Mouse (Mus musculus): ENCODE results near the gene Kat2b. TPM values are rescaled to one million over a fixed set of nuclear protein-coding genes. Genes with fewer than 3 reads are reported as not detected.

Kat2b gene
- total and polyA plus RNA-seq, 3 experiments = 6.2 to 7.4 TPM; not detected in 1

GRCm38 (mm10) chr17:53617295-53617957, 50.8 kb downstream of the Kat2b start:
- peak; percentile 72 for DNase-seq (ENCODE audit: low read depth, low spot score)
- Histone ChIP-seq H3K4me3 (ENCODE audit: control insufficient read depth in 1 of 2, insufficient read depth in 1 of 2, low read depth in 2 of 2, low read length in 2 of 2) (no peak overlapping the region), H3K27me3 (ENCODE audit: control insufficient read depth in 1 of 2, insufficient read depth in 2 of 2, low read length in 2 of 2) (no peaks in the 10 kb centered on the region), H3K9me3 (replicated peaks; ENCODE audit: insufficient read depth, low read length) (no peaks in the 10 kb centered on the region), H3K36me3 (ENCODE audit: control insufficient read depth in 1 of 2, insufficient read depth in 2 of 2, low read length in 2 of 2) (peaks cover 0 to 29% of the 10 kb centered on the region in 2 experiments; a peak in 3 of 4 replicates), H3K9ac (ENCODE audit: control insufficient read depth, low read depth, low read length, poor library complexity, severe bottlenecking) (0 out of 2 replicates have a peak overlapping the region, but pooled peaks have one; percentile 23), H3K4me1 (ENCODE audit: control insufficient read depth in 1 of 2, insufficient read depth in 2 of 2, low read length in 2 of 2) (peaks cover 19 to 28% of the 10 kb centered on the region in 2 experiments), H3K27ac (ENCODE audit: control insufficient read depth, low read depth, low read length) (peak overlapping the region; percentile 50), H3K79me2 (ENCODE audit: control insufficient read depth, insufficient read depth, low read length, poor library complexity) (no peaks in the 10 kb centered on the region)
- TF ChIP-seq TCF12 (IDR thresholded peaks at IDR 0.05; ENCODE audit: low read depth, low read length) (no peak), MAZ (IDR thresholded peaks at IDR 0.05; ENCODE audit: low read depth, low read length) (no peak), GATA1 (IDR thresholded peaks at IDR 0.05; ENCODE audit: low read depth, low read length) (peak; percentile 70), MAFK (IDR thresholded peaks at IDR 0.05; ENCODE audit: borderline replicate concordance, low read depth, low read length) (peak; percentile 74), TAL1 (IDR thresholded peaks at IDR 0.05; ENCODE audit: low read length) (no peak), MYB (IDR thresholded peaks at IDR 0.05; ENCODE audit: low read depth, low read length) (no peak), ELF1 (IDR thresholded peaks at IDR 0.05; ENCODE audit: low read depth, low read length) (0 out of 2 replicates have a peak, but pooled peaks have one; percentile 26), MYC (IDR thresholded peaks at IDR 0.05; ENCODE audit: low read depth, low read length) (0 out of 2 replicates have a peak, but pooled peaks have one; percentile 32), EP300 (IDR thresholded peaks at IDR 0.05; ENCODE audit: low read depth in 1 of 2, low read length in 2 of 2) (peak in 1 of 2 experiments; percentile 43; a peak in 2 of 4 replicates), POLR2A (IDR thresholded peaks at IDR 0.05; ENCODE audit: control insufficient read depth in 1 of 2, insufficient read depth in 1 of 2, low read depth in 1 of 2, low read length in 2 of 2, poor library complexity in 1 of 2) (no peak), KAT2A (conservative IDR thresholded peaks at IDR 0.05; ENCODE audit: low read depth, low read length) (no peak), RCOR1 (IDR thresholded peaks at IDR 0.05; ENCODE audit: low read depth, low read length) (no peak), CTCF (IDR thresholded peaks at IDR 0.05 in 2 of 3, conservative IDR thresholded peaks at IDR 0.05 in 1 of 3; ENCODE audit: control insufficient read depth in 1 of 3, insufficient read depth in 1 of 3, low read depth in 2 of 3, low read length in 3 of 3, poor library complexity in 1 of 3, severe bottlenecking in 1 of 3) (peak in 1 of 3 experiments; percentile 23; a peak in 1 of 6 replicates), USF2 (IDR thresholded peaks at IDR 0.05; ENCODE audit: borderline replicate concordance in 1 of 2, insufficient read depth in 1 of 2, low read depth in 1 of 2, low read length in 2 of 2) (no peak), MXI1 (IDR thresholded peaks at IDR 0.05; ENCODE audit: low read depth, low read length) (no peak), TBP (IDR thresholded peaks at IDR 0.05; ENCODE audit: low read depth, low read length) (peak; percentile 97)

GRCm38 (mm10) chr17:53618369-53618768, 51.7 kb downstream of the Kat2b start:
- H3K9me3 ChIP-seq (replicated peaks; ENCODE audit: insufficient read depth, low read length) = no peaks in the 10 kb centered on the region
- H3K9ac ChIP-seq (ENCODE audit: control insufficient read depth, low read depth, low read length, poor library complexity, severe bottlenecking) = no peak overlapping the region
- DNase-seq (ENCODE audit: low read depth, low spot score) = no peak
- no peak overlapping the region for H3K4me3 ChIP-seq (ENCODE audit: control insufficient read depth in 1 of 2, insufficient read depth in 1 of 2, low read depth in 2 of 2, low read length in 2 of 2)
- no peaks in the 10 kb centered on the region for H3K27me3 ChIP-seq (ENCODE audit: control insufficient read depth in 1 of 2, insufficient read depth in 2 of 2, low read length in 2 of 2)
- peaks cover 0 to 33% of the 10 kb centered on the region in 2 experiments; a peak in 3 of 4 replicates for H3K36me3 ChIP-seq (ENCODE audit: control insufficient read depth in 1 of 2, insufficient read depth in 2 of 2, low read length in 2 of 2)
- H3K4me1 ChIP-seq (ENCODE audit: control insufficient read depth in 1 of 2, insufficient read depth in 2 of 2, low read length in 2 of 2) = peaks cover 19 to 31% of the 10 kb centered on the region in 2 experiments
- no peak for TF ChIP-seq CHD1 (IDR thresholded peaks at IDR 0.05; ENCODE audit: low read depth, low read length)
- no peak for TF ChIP-seq NELFE (IDR thresholded peaks at IDR 0.05; ENCODE audit: low read depth, low read length)
- no peak for TF ChIP-seq MXI1 (IDR thresholded peaks at IDR 0.05; ENCODE audit: low read depth, low read length)
- no peak for TF ChIP-seq RCOR1 (IDR thresholded peaks at IDR 0.05; ENCODE audit: low read depth, low read length)
- TF ChIP-seq EP300 (IDR thresholded peaks at IDR 0.05; ENCODE audit: low read depth in 1 of 2, low read length in 2 of 2) = no peak
- TF ChIP-seq POLR2AphosphoS2 (IDR thresholded peaks at IDR 0.05; ENCODE audit: low read length) = no peak
- TF ChIP-seq SMC3 (IDR thresholded peaks at IDR 0.05; ENCODE audit: low read depth, low read length) = no peak
- TF ChIP-seq ZNF384 (IDR thresholded peaks at IDR 0.05; ENCODE audit: low read depth, low read length) = no peak
- no peaks in the 10 kb centered on the region for H3K79me2 ChIP-seq (ENCODE audit: control insufficient read depth, insufficient read depth, low read length, poor library complexity)
- H3K27ac ChIP-seq (ENCODE audit: control insufficient read depth, low read depth, low read length) = no peak overlapping the region

All from MEL (cell line).